Mouse (Mus musculus) bone marrow, adult 2 months (tissue): Measurements from ENCODE around the gene Chrm4.

Source experiments
- CTCF ChIP-seq: fragments of 200-500 bp; IDR thresholded peaks from 2 replicates; pipeline ENCODE4 v1.5.1; 2011; ENCODE audit warnings: low read length, control low read depth; ENCODE audit not compliant: control insufficient read depth, insufficient read depth
- POLR2A ChIP-seq: fragments of 200-500 bp; IDR thresholded peaks from 2 replicates; pipeline ENCODE4 v1.6.1; 2011; ENCODE audit warnings: low read depth, mild to moderate bottlenecking, control low read depth, low read length, borderline replicate concordance; ENCODE audit not compliant: control insufficient read depth

DNA sequence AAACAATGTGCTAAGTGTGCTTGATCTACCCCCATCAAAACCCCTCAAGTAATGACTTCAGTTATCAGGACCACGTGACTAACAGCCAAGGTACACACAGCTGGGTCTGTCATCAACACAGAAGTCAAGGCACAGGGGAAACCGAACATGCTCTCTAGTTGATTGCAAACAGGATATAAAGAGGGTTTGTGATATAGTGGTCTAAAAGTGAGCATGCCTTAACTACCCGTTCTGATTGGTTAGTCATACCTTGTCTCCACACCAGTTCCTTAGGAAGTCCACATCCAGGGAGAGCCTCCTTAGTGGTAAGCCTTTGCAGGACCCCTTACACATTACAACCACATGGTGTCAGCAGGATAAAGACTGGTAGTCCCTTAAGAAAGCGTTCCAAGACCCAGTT, 6.9 kb upstream of the Chrm4 start:
- TF ChIP-seq POLR2A, result no peak
- no peak for TF ChIP-seq CTCF
